Mouse (Mus musculus): ENCODE measurements around the gene Mpnd.

- TF ChIP-seq POLR2A (IDR thresholded peaks at IDR 0.05; ENCODE audit: control insufficient read depth, extremely low read depth, insufficient read depth, low read length, poor library complexity) (peak; percentile 74), CTCF (IDR thresholded peaks at IDR 0.05; ENCODE audit: borderline replicate concordance, control insufficient read depth, extremely low read depth, insufficient read depth, low read length, poor library complexity) (0 out of 2 replicates have a peak, but pooled peaks have one; percentile 26)
Observed at GRCm38 (mm10) chr17:55958918-55959728, 46.4 kb upstream of the Mpnd start, which contains the start of gene Yju2.

All from thymus, adult 2 months (tissue).